Mouse (Mus musculus) erythroid progenitor cell, adult 5-6 weeks (primary cell): ENCODE measurements around the gene Mdga1. TPM values are rescaled to one million over a fixed set of nuclear protein-coding genes. Genes with fewer than 3 reads are reported as not detected.

Experiments used
- ATAC-seq: replicated peaks from 2 replicates; pipeline ENCODE4 v1.8.0; 2016; ENCODE audit warnings: moderate number of reproducible peaks, mild to moderate bottlenecking, moderate TSS enrichment, inconsistent platforms; ENCODE audit not compliant: poor library complexity, low FRiP score, severe bottlenecking
- total RNA-seq, 2 experiments: library from RNA; stranded (forward) in 1 of 2; stranded (reverse) in 1 of 2; fragments of 150-400 nt in 1 of 2; fragments of 186-747, 209-891 nt in 1 of 2; gene quantifications; 2 replicates each; pipeline versions ENCODE4 v1.2.3 to v1.2.4; 2015 to 2017; ENCODE audit warnings: low replicate concordance in 2 of 2

Mdga1 gene
- total RNA-seq, 2 experiments from 2014 or later = not detected

- ATAC-seq = no peak
Observed at GRCm38 (mm10) chr17:29984931-29985330, 15.0 kb upstream of the Mdga1 start.

GRCm38 (mm10) chr17:29983190-29983589 lies 13.3 kb upstream of the Mdga1 start:
- no peak for ATAC-seq

GRCm38 (mm10) chr17:29981568-29981967 lies 11.7 kb upstream of the Mdga1 start:
- no peak for ATAC-seq

GRCm38 (mm10) chr17:29979841-29980240 lies 10.0 kb upstream of the Mdga1 start:
- no peak for ATAC-seq

GRCm38 (mm10) chr17:29979020-29979419 lies 9.1 kb upstream of the Mdga1 start:
- no peak for ATAC-seq

GRCm38 (mm10) chr17:29975731-29976130 lies 5.8 kb upstream of the Mdga1 start:
- no peak for ATAC-seq

- ATAC-seq = no peak
Observed at GRCm38 (mm10) chr17:29973226-29973625, 3.3 kb upstream of the Mdga1 start.

GRCm38 (mm10) chr17:29971761-29972432 lies 2.0 kb upstream of the Mdga1 start:
- no peak for ATAC-seq

- ATAC-seq = no peak
Observed at GRCm38 (mm10) chr17:29965506-29965905, 4.4 kb downstream of the Mdga1 start.

GRCm38 (mm10) chr17:29963730-29964259 lies 6.1 kb downstream of the Mdga1 start:
- ATAC-seq = no peak

- ATAC-seq = no peak
Observed at GRCm38 (mm10) chr17:29955880-29956279, 14.0 kb downstream of the Mdga1 start.

GRCm38 (mm10) chr17:29954316-29954715 lies 15.6 kb downstream of the Mdga1 start:
- ATAC-seq = no peak

GRCm38 (mm10) chr17:29951100-29951499 lies 18.8 kb downstream of the Mdga1 start:
- ATAC-seq = no peak

- no peak for ATAC-seq
Observed at GRCm38 (mm10) chr17:29950574-29950973, 19.3 kb downstream of the Mdga1 start.

- ATAC-seq = no peak
Observed at GRCm38 (mm10) chr17:29947271-29947714, 22.6 kb downstream of the Mdga1 start.

GRCm38 (mm10) chr17:29944376-29944775 lies 25.5 kb downstream of the Mdga1 start:
- no peak for ATAC-seq

GRCm38 (mm10) chr17:29939011-29939410 lies 30.9 kb downstream of the Mdga1 start:
- ATAC-seq = no peak

- ATAC-seq = no peak
Observed at GRCm38 (mm10) chr17:29937350-29937781, 32.5 kb downstream of the Mdga1 start.

GRCm38 (mm10) chr17:29934133-29934851 lies 35.6 kb downstream of the Mdga1 start:
- no peak for ATAC-seq

- ATAC-seq = no peak
Observed at GRCm38 (mm10) chr17:29932753-29933152, 37.1 kb downstream of the Mdga1 start.
